Mouse (Mus musculus) midbrain, postnatal 0 days (tissue): ENCODE measurements at regions not wholly inside any gene's neighbourhood (a gene's known extent, or its start where the extent isn't known, plus 50 kb on each side); places are given as distances from the start of the nearest gene placed in this dataset.

Source experiments
- ATAC-seq: fragments of 200-750 bp; cut with Nextera tagmentation; 2 replicates; pipeline ENCODE4 v1.8.0; 2017; ENCODE audit warnings: moderate number of reproducible peaks, mild to moderate bottlenecking, moderate TSS enrichment, moderate library complexity; ENCODE audit not compliant: low FRiP score
- DNase-seq: peaks from one replicate; pipeline ENCODE4 v3.0.0-alpha.2; 2015; ENCODE audit warnings: low spot score
- H3K27ac ChIP-seq: fragments of 300-500 bp; sonication (generic); 2 replicates; pipeline ENCODE4 v1.5.1; 2014; ENCODE audit warnings: low read depth, mild to moderate bottlenecking, low read length, mixed read lengths
- H3K27me3 ChIP-seq: fragments of 300-500 bp; sonication (generic); 2 replicates; pipeline ENCODE4 v1.6.1; 2014; ENCODE audit warnings: low read length, control low read depth, mixed read lengths; ENCODE audit not compliant: insufficient read depth
- H3K36me3 ChIP-seq: fragments of 300-500 bp; sonication (generic); 2 replicates; pipeline ENCODE4 v1.6.1; 2014; ENCODE audit warnings: low read length, control low read depth, mixed read lengths; ENCODE audit not compliant: insufficient read depth
- H3K4me1 ChIP-seq: fragments of 300-500 bp; sonication (generic); 2 replicates; pipeline ENCODE4 v1.6.1; 2014; ENCODE audit warnings: mild to moderate bottlenecking, control low read depth, antibody characterized with exemption, low read length, mixed read lengths; ENCODE audit not compliant: insufficient read depth
- H3K4me2 ChIP-seq: fragments of 300-500 bp; sonication (generic); 2 replicates; pipeline ENCODE4 v1.6.1; 2014; ENCODE audit warnings: low read depth, mild to moderate bottlenecking, low read length, mixed read lengths; ENCODE audit not compliant: poor library complexity, severe bottlenecking
- H3K4me3 ChIP-seq: fragments of 300-500 bp; sonication (generic); 2 replicates; pipeline ENCODE4 v1.5.1; 2014; ENCODE audit warnings: low read depth, mild to moderate bottlenecking, low read length, moderate library complexity
- H3K9ac ChIP-seq: fragments of 300-500 bp; sonication (generic); replicated peaks from 2 replicates; pipeline ENCODE4 v1.6.1; 2014; ENCODE audit warnings: mild to moderate bottlenecking, low read length, moderate library complexity, mixed read lengths; ENCODE audit not compliant: poor library complexity, severe bottlenecking
- H3K9me3 ChIP-seq: fragments of 300-500 bp; sonication (generic); 2 replicates; pipeline ENCODE4 v1.6.1; 2016; ENCODE audit warnings: low read length, control low read depth
- CTCF ChIP-seq: IDR thresholded peaks from 2 replicates; pipeline ENCODE4 v1.5.1; 2016; ENCODE audit warnings: antibody characterized with exemption, mild to moderate bottlenecking
- WGBS: fragments of 180-500 bp; shearing (Covaris S2); extraction: QIAGEN DNeasy Blood & Tissue Kit; methylation state at CpG from one replicate; pipeline ENCODE4 v1.1.7; 2014; 5-methylcytosine and 5-hydroxymethylcytosine counted together

GRCm38 (mm10) chr5:46212845-46213468 lies 355.5 kb upstream of the Lcorl start:
- H3K27me3 ChIP-seq = no peaks in the 10 kb centered on the region
- WGBS = 73% methylated on average over 4 of the region's 4 CpGs
- no peak overlapping the region for H3K27ac ChIP-seq
- H3K9ac ChIP-seq = no peak overlapping the region
- TF ChIP-seq CTCF = no peak
- ATAC-seq = no peak
- H3K4me2 ChIP-seq = no peak overlapping the region
- H3K9me3 ChIP-seq = no peaks in the 10 kb centered on the region
- H3K36me3 ChIP-seq = no peaks in the 10 kb centered on the region
- no peaks in the 10 kb centered on the region for H3K4me1 ChIP-seq
- no peak for DNase-seq
- no peak overlapping the region for H3K4me3 ChIP-seq

- Histone ChIP-seq H3K4me3 (no peak overlapping the region), H3K27me3 (no peaks in the 10 kb centered on the region), H3K4me2 (no peak overlapping the region), H3K27ac (no peak overlapping the region), H3K4me1 (no peaks in the 10 kb centered on the region), H3K9ac (no peak overlapping the region), H3K9me3 (no peaks in the 10 kb centered on the region), H3K36me3 (no peaks in the 10 kb centered on the region)
- 79% methylated on average over 2 of the region's 2 CpGs for WGBS
- no peak for ATAC-seq
- no peak for DNase-seq
- TF ChIP-seq CTCF = no peak
Measured at GRCm38 (mm10) chr5:46209076-46209475, 351.7 kb upstream of the Lcorl start.

GRCm38 (mm10) chr5:46203744-46204143 lies 346.3 kb upstream of the Lcorl start:
- no peaks in the 10 kb centered on the region for H3K4me1 ChIP-seq
- ATAC-seq (peak; percentile 52; the same call in 1 of the 2 replicates), DNase-seq (peak; percentile 4)
- H3K9me3 ChIP-seq = no peaks in the 10 kb centered on the region
- H3K4me3 ChIP-seq = no peak overlapping the region
- no peak for TF ChIP-seq CTCF
- H3K27me3 ChIP-seq = no peaks in the 10 kb centered on the region
- no peak overlapping the region for H3K27ac ChIP-seq
- H3K36me3 ChIP-seq = no peaks in the 10 kb centered on the region
- WGBS = 63% methylated on average over 4 of the region's 4 CpGs
- H3K4me2 ChIP-seq = no peak overlapping the region
- no peak overlapping the region for H3K9ac ChIP-seq

- ATAC-seq = no peak
- H3K27ac ChIP-seq = no peak overlapping the region
- 72% methylated on average over 2 of the region's 2 CpGs for WGBS
Measured at GRCm38 (mm10) chr5:46202457-46202772, 345.0 kb upstream of the Lcorl start.

GRCm38 (mm10) chr5:46201639-46202456 lies 344.4 kb upstream of the Lcorl start:
- no peaks in the 10 kb centered on the region for H3K27me3 ChIP-seq
- no peaks in the 10 kb centered on the region for H3K36me3 ChIP-seq
- no peak overlapping the region for H3K27ac ChIP-seq
- no peaks in the 10 kb centered on the region for H3K9me3 ChIP-seq
- no peak overlapping the region for H3K9ac ChIP-seq
- no peak for DNase-seq
- WGBS = 14% methylated on average over 6 of the region's 6 CpGs
- H3K4me3 ChIP-seq = no peak overlapping the region
- H3K4me1 ChIP-seq = no peaks in the 10 kb centered on the region
- TF ChIP-seq CTCF = no peak
- H3K4me2 ChIP-seq = no peak overlapping the region
- ATAC-seq = no peak

More at GRCm38 (mm10) chr5:46202457-46202772, 345.0 kb upstream of the Lcorl start:
- Histone ChIP-seq H3K36me3 (no peaks in the 10 kb centered on the region), H3K4me1 (no peaks in the 10 kb centered on the region), H3K9me3 (no peaks in the 10 kb centered on the region), H3K4me3 (no peak overlapping the region), H3K27me3 (no peaks in the 10 kb centered on the region), H3K9ac (no peak overlapping the region), H3K4me2 (no peak overlapping the region)
- no peak for DNase-seq
- no peak for TF ChIP-seq CTCF

- no peaks in the 10 kb centered on the region for H3K36me3 ChIP-seq
- no peak for ATAC-seq
Measured at GRCm38 (mm10) chr5:46186908-46187307, 329.5 kb upstream of the Lcorl start.

More at GRCm38 (mm10) chr5:46186908-46187307, 329.5 kb upstream of the Lcorl start:
- H3K27ac ChIP-seq = no peak overlapping the region
- H3K4me2 ChIP-seq = no peak overlapping the region
- 84% methylated on average over 2 of the region's 2 CpGs for WGBS
- no peaks in the 10 kb centered on the region for H3K9me3 ChIP-seq
- no peak overlapping the region for H3K9ac ChIP-seq
- no peaks in the 10 kb centered on the region for H3K4me1 ChIP-seq
- no peaks in the 10 kb centered on the region for H3K27me3 ChIP-seq
- no peak for DNase-seq
- no peak for TF ChIP-seq CTCF
- no peak overlapping the region for H3K4me3 ChIP-seq
